Mouse (Mus musculus) retina, postnatal 1 day (tissue): ENCODE measurements around the gene Ints2.

ENCODE experiments used
- DNase-seq: peaks from one replicate; pipeline ENCODE4 v3.0.0-alpha.2; 2012

The Ints2 gene

DNA sequence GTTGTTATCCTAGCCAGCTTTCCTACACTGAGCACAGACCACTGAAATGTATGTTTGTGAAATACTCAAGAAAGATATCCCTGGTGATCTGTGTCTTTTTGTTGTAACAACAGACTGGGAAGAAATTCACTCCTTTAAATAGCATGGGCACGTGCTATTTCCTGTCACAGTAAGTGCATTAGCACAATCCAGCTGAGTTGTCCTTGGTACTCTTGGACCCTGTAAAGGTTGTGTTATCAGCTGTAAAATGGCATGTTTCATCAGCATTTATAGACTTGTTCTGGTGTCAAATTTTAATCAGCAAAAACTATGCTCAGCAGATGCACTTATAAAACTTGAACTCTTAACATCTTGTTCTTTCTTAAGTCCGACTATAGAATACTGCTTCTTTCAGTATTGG, 86.6 kb downstream of the Ints2 start:
- no peak for DNase-seq
